Mouse (Mus musculus): Measurements from ENCODE around the gene Grwd1.
A peak's percentile ranks its signal among the peaks of the same experiment; 100 is the strongest.

The Grwd1 gene

GRCm38 (mm10) chr7:45800001-45800400, 30.7 kb downstream of the Grwd1 start:
- DNase-seq (ENCODE audit: low read depth, low spot score) = peak; percentile 91

GRCm38 (mm10) chr7:45798931-45799330, 31.8 kb downstream of the Grwd1 start:
- DNase-seq (ENCODE audit: low read depth, low spot score) = no peak

DNA sequence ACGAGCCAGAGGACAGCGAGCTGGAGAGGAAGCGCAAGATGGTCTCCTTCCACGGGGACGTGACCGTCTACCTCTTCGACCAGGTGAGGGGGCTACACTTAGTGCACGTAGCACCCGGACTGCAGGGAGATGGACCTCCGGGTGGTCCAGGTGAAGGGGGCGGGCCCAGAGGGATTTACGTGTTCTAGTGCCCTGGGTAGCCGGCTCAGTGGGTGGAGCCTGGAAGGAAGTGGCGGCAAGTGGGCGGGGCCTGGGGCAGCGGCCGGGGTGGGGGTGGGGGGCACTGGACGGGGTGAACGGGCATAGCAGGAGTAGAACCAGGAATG, 32.3 kb downstream of the Grwd1 start:
- DNase-seq (ENCODE audit: low read depth, low spot score) = peak; percentile 55

DNA sequence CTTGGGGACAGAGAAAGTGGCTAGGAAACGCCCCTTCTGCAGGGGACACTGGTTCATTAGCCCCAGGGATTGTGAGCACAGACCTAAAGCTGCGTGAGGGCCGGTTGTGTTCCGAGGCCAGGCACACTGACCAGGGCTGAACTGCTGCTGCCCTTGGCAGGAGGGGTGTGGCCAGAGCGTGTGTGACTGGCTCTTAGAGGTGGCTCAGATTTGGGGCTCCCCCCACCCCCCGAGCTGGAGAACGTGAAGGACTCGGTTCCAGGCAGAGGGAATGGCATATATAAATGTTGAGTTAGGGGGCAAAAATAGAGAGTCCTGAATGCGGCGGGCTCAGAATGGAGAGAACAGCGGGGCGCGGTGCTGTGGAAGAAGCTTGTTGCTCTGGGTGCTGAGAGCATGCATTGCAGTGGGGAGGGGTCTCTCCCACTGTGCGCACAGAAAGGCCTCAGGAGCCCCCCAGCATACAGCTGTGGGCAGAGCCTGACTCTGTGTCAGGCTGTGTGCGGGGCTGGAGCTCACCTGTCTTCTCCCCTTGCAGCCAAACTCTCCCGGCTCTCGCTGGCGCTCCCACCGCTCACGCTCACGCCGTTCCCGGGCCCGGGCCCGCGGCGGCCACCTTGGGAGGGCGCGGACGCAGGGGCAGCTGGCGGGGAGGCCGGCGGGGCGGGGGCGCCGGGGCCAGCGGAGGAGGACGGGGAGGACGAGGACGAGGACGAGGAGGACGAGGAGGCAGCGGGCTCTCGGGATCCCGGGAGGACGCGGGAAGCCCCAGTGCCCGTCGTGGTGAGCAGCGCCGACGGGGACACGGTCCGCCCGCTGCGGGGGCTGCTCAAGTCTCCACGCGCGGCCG, 32.9 kb downstream of the Grwd1 start:
- DNase-seq (ENCODE audit: low read depth, low spot score) = no peak

- no peak for DNase-seq (ENCODE audit: low read depth, low spot score)
Measured at GRCm38 (mm10) chr7:45796950-45797349, 33.8 kb downstream of the Grwd1 start.

GRCm38 (mm10) chr7:45794971-45795370, 35.8 kb downstream of the Grwd1 start:
- no peak for DNase-seq (ENCODE audit: low read depth, low spot score)

- no peak for DNase-seq (ENCODE audit: low read depth, low spot score)
Measured at GRCm38 (mm10) chr7:45793969-45794585, 36.7 kb downstream of the Grwd1 start.

DNA sequence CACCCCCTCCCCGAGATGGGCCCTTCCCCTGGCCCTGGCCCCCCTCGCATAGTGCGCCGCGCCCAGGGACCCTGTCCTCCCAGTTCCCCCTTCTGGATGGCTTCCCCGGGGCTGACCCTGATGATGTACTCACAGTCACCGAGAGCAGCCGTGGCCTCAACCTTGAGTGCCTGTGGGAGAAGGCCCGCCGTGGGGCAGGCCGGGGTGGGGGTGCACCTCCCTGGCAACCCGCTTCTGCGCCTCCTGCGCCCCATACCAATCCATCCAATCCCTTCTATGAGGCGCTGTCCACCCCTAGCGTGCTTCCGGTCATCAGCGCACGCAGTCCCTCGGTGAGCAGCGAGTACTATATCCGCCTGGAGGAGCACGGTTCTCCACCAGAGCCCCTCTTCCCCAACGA, 37.5 kb downstream of the Grwd1 start:
- no peak for DNase-seq (ENCODE audit: low read depth, low spot score)

GRCm38 (mm10) chr7:45791756-45792490, 38.8 kb downstream of the Grwd1 start:
- peak; percentile 73 for DNase-seq (ENCODE audit: low read depth, low spot score)

- DNase-seq (ENCODE audit: low read depth, low spot score) = no peak
Measured at GRCm38 (mm10) chr7:45790721-45791120, 40.0 kb downstream of the Grwd1 start.

GRCm38 (mm10) chr7:45787642-45788041, 43.1 kb downstream of the Grwd1 start:
- DNase-seq (ENCODE audit: low read depth, low spot score) = no peak

DNA sequence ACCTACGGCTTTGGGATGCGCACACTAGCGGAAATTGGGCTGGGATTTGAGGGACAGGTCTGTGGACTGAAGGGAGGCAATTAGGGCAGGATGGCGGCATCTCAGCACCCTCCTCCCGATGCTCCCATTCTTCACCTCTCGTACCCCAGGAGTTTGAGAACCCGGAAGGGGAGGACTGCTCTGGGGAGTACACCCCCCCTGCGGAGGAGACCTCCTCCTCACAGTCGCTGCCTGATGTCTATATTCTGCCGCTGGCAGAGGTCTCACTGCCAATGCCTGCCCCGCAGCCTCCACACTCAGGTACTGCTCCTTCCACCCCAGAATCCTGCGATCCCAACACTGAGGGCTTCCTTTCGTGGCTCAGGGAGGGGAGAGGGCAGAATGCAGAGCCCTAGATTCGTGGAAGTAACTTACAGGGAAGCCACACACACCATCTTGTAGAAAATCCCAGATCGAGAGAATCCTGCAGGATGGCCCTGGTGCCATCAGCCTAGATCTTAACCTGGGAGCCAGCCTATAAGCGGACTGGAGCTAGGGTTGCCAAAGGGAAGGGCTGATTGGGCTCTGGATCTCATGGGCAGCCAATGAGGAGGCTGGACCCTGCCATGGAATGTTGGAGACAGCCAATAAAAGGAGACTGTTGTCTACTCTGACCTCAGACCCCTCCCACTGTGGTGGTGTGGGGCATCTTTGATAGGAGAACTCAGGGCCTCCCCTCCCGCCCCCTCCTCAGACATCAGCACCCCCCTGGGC, 43.9 kb downstream of the Grwd1 start:
- DNase-seq (ENCODE audit: low read depth, low spot score) = peak; percentile 99

GRCm38 (mm10) chr7:45786136-45786578, 44.6 kb downstream of the Grwd1 start:
- peak; percentile 94 for DNase-seq (ENCODE audit: low read depth, low spot score)

GRCm38 (mm10) chr7:45785388-45786135, 45.2 kb downstream of the Grwd1 start:
- no peak for DNase-seq (ENCODE audit: low read depth, low spot score)

DNA sequence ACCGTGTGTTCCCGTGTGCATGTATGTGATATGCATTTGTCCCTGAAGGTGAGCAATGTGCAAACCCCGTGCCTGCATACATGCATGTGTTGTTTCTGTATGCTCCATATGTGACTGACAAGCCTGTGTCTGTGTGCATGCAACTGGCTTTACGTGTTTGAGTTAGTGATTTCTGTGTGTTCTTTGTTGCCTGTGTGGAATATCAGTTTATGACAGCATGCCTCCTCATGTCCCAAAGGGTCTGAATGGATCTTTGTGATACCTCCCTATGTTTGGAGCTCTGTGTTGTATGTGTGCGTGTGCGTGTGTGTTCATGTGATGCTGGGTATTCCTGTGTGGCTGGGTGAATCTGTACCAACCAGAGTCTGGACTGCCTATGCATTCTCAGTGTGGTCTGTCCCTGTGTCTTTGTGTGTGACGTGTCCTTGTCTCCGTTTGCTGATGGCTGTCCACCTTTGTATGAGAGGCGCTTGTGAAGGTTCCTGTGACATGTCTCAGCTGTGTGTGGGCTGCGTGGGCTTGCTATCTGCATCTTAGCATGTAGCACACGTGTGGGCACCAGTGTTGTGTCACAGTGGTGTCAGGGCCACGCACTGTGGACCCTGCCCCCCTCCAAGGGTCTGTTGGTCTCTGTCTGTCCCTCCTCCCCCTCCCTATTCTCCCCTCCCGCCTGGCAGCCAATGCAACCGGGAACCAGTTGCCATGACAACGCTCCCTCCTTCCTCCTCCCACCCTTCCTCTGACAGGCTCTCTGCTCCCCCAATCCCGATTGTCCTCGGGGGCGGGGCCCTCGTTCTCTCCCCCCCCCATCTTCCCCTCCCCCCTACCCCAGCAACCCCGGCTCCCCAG, 46.0 kb downstream of the Grwd1 start, which contains the start of gene Sult2b1:
TSS of gene Sult2b1 (minus strand) at position 146 of the 849 bp plus-strand sequence.
- DNase-seq (ENCODE audit: low read depth, low spot score) = peak; percentile 93

- DNase-seq (ENCODE audit: low read depth, low spot score) = peak; percentile 84
Measured at GRCm38 (mm10) chr7:45783511-45784091, 47.1 kb downstream of the Grwd1 start, which contains the start of gene Lmtk3. Gene Lmtk3 (plus strand): TSS chr7:45783738.

DNA sequence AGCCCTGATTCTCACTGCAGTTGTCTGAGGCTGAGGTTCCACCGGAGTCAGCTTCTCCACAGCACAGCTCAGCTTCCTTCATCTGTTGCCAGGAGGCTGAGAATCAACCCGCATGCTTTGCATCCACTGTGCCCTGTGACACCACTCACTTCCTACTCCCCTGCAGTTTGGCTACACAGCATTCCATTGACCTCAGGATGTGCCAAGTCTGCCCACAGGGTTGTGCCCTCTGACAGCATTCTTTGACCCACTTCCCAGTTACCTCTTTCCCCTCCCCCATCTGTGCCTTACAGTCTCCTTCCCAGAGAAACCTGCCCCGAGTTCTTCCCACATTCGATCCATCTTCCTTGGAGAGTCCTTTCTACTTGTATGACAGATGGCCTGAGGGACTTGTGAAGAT, 48.5 kb downstream of the Grwd1 start:
- DNase-seq (ENCODE audit: low read depth, low spot score) = no peak

GRCm38 (mm10) chr7:45779081-45779641, 51.6 kb downstream of the Grwd1 start:
- DNase-seq (ENCODE audit: low read depth, low spot score) = no peak

DNA sequence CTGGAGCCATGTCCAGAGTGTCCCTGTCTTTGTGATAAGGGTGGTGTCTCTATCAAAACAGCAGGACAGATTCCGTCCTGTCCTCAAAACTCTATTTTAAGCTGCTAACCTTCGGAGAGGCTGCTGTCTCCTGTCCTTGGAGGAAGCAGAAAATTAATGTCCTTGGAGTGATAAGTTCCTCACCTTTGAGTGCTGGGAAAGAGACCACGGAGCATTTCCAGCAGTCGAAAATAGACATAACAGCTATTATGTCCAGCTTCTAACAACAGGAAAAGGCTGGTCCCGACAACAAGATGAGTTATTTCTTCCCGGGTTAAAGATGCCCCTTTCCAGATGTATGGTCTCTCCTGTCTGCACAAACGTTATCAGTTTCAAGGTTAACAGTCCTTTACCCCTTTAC, 55.5 kb downstream of the Grwd1 start:
- no peak for DNase-seq (ENCODE audit: low read depth, low spot score)
